Mouse (Mus musculus) gastrocnemius, adult 2 months (tissue): ENCODE measurements around the gene Tmem200b. TPM values are rescaled to one million over a fixed set of nuclear protein-coding genes. Genes with fewer than 3 reads are reported as not detected.

ENCODE experiments used
- DNase-seq: peaks from one replicate; pipeline ENCODE4 v3.0.0; 2022
- H3K27ac ChIP-seq: fragments of 200-600 bp; 2 replicates; pipeline ENCODE4 v1.8.1; 2022; ENCODE audit warnings: mild to moderate bottlenecking
- H3K4me3 ChIP-seq: fragments of 200-600 bp; 2 replicates; pipeline ENCODE4 v1.8.1; 2022; ENCODE audit warnings: mild to moderate bottlenecking, moderate library complexity
- CTCF ChIP-seq: fragments of 200-600 bp; IDR thresholded peaks from 2 replicates; pipeline ENCODE4 v1.8.1; 2022; ENCODE audit warnings: antibody characterized with exemption, mild to moderate bottlenecking, moderate library complexity
- intact Hi-C: fragments of 180-260 bp; cut with DNase I; formaldehyde crosslinking; loops from one replicate; pipeline ENCODE4 v1.15.1; 2025
- total RNA-seq, 2 experiments: library from RNA; stranded (reverse); gene quantifications; 2 replicates each; pipeline ENCODE4 v1.2.3; 2021

The Tmem200b gene
- total RNA-seq, 2 experiments from 2014 or later: 1.2 to 4.0 TPM

GRCm38 (mm10) chr4:131914891-131915469 is 6.6 kb upstream of the Tmem200b start:
- no peak for TF ChIP-seq CTCF
- intact Hi-C loops: loop anchor here (5.0 kb wide), 1 partner anchor 162 kb away; the partner anchor contains the start of gene Epb41
- H3K27ac ChIP-seq: peak overlapping the region; percentile 56
- DNase-seq: peak; percentile 59
- H3K4me3 ChIP-seq: peak overlapping the region; percentile 59

- intact Hi-C loops: loop anchor here (5.0 kb wide), 1 partner anchor 161 kb away; the partner anchor contains the start of gene Epb41
- DNase-seq: peak; percentile 19
Observed at GRCm38 (mm10) chr4:131915821-131916328, 5.7 kb upstream of the Tmem200b start.

GRCm38 (mm10) chr4:131916425-131916824 is 5.1 kb upstream of the Tmem200b start:
- intact Hi-C loops: loop anchor here (5.0 kb wide), 1 partner anchor 161 kb away; the partner anchor contains the start of gene Epb41
- TF ChIP-seq CTCF: peak; percentile 99
- Histone ChIP-seq H3K4me3 (peak overlapping the region; percentile 50), H3K27ac (peak overlapping the region; percentile 20; the same call in 1 of the 2 replicates)
- DNase-seq: peak; percentile 89

More at GRCm38 (mm10) chr4:131915821-131916328, 5.7 kb upstream of the Tmem200b start:
- H3K27ac ChIP-seq: 0 out of 2 replicates have a peak overlapping the region, but pooled peaks have one; percentile 20
- H3K4me3 ChIP-seq: peak overlapping the region; percentile 50
- no peak for TF ChIP-seq CTCF

- H3K27ac ChIP-seq: peak overlapping the region; percentile 4; the same call in 1 of the 2 replicates
Observed at GRCm38 (mm10) chr4:131917010-131917555, 4.5 kb upstream of the Tmem200b start.

GRCm38 (mm10) chr4:131918026-131918533 is 3.5 kb upstream of the Tmem200b start:
- intact Hi-C loops: loop anchor here (5.0 kb wide), 1 partner anchor 159 kb away; the partner anchor contains the start of gene Epb41
- no peak overlapping the region for H3K4me3 ChIP-seq
- DNase-seq: no peak
- no peak overlapping the region for H3K27ac ChIP-seq
- TF ChIP-seq CTCF: no peak

More at GRCm38 (mm10) chr4:131917010-131917555, 4.5 kb upstream of the Tmem200b start:
- no peak overlapping the region for H3K4me3 ChIP-seq
- intact Hi-C loops: loop anchor here (5.0 kb wide), 1 partner anchor 160 kb away; the partner anchor contains the start of gene Epb41
- TF ChIP-seq CTCF: no peak
- DNase-seq: no peak

GRCm38 (mm10) chr4:131918711-131919500 is 2.7 kb upstream of the Tmem200b start:
- DNase-seq: peak; percentile 46
- H3K27ac ChIP-seq: no peak overlapping the region; the same call in none of the 2 replicates
- H3K4me3 ChIP-seq: no peak overlapping the region
- intact Hi-C loops: loop anchor here (5.0 kb wide), 1 partner anchor 158 kb away; the partner anchor contains the start of gene Epb41
- no peak for TF ChIP-seq CTCF

GRCm38 (mm10) chr4:131919506-131920140 is 1.9 kb upstream of the Tmem200b start:
- Histone ChIP-seq H3K4me3 (peak overlapping the region; percentile 75), H3K27ac (peak overlapping the region; percentile 86)
- no peak for TF ChIP-seq CTCF
- intact Hi-C loops: loop anchor here (5.0 kb wide), 1 partner anchor 158 kb away; the partner anchor contains the start of gene Epb41
- DNase-seq: no peak

- intact Hi-C loops: no loop called here
- Histone ChIP-seq H3K27ac (peak overlapping the region; percentile 86), H3K4me3 (peak overlapping the region; percentile 75)
- DNase-seq: peak; percentile 82
- no peak for TF ChIP-seq CTCF
Observed at GRCm38 (mm10) chr4:131920141-131920594, 1.4 kb upstream of the Tmem200b start.

- peak overlapping the region; percentile 86 for H3K27ac ChIP-seq
- peak overlapping the region; percentile 75 for H3K4me3 ChIP-seq
- intact Hi-C loops: no loop called here
- no peak for TF ChIP-seq CTCF
- peak; percentile 73 for DNase-seq
Observed at GRCm38 (mm10) chr4:131920595-131921351, 798 bp upstream of the Tmem200b start.

- DNase-seq: no peak
- peak overlapping the region; percentile 44 for H3K27ac ChIP-seq
- intact Hi-C loops: no loop called here
- H3K4me3 ChIP-seq: peak overlapping the region; percentile 75
- no peak for TF ChIP-seq CTCF
Observed at GRCm38 (mm10) chr4:131922404-131922803, 833 bp downstream of the Tmem200b start.
